ENCODE assay signal across 13 mouse cellular contexts in genomic region chr13:63250441-63250980, GRCm38 (mm10).
DNase-seq lines count a peak whose midpoint lies in the region; ATAC-seq and TF ChIP-seq lines count a peak whose summit lies in the region.
"Had no signal": no experiment of that assay in that cellular context is flagged by ENCODE, and none has a peak within 500 bp of the region (broad histone marks: within the 10 kb centered on the region; RNA-seq: fewer than 3 reads in every experiment).

No protein-coding gene starts in this region.

- no peak overlapping the region for H3K9ac ChIP-seq in intestine, embryonic 16.5 days (ENCODE audit: low read depth, low read length)
- H3K9ac ChIP-seq: liver, embryonic 12.5 days had no signal

- H3K27ac ChIP-seq in kidney, adult 2 months (ENCODE audit: insufficient read depth, low read depth, low read length) = peak overlapping the region; percentile 84
- 0 out of 2 replicates have a peak overlapping the region, but pooled peaks have one; percentile 71 for H3K27ac ChIP-seq in intestine, embryonic 16.5 days (ENCODE audit: low read length)
- H3K27ac ChIP-seq: liver, embryonic 12.5 days had no signal

- H3K9me3 ChIP-seq in intestine, embryonic 16.5 days (ENCODE audit: control insufficient read depth, low read length) = no peaks in the 10 kb centered on the region
- H3K9me3 ChIP-seq: hindbrain, embryonic 10.5 days; liver, embryonic 12.5 days; megakaryocyte, embryonic 14.5 days had no signal

- H3K4me3 ChIP-seq in kidney, adult 2 months (ENCODE audit: insufficient read depth, low read depth, low read length) = no peak overlapping the region
- H3K4me3 ChIP-seq in C2C12 (ENCODE audit: insufficient read depth, poor library complexity, severe bottlenecking) = no peak overlapping the region
- no peak overlapping the region for H3K4me3 ChIP-seq in intestine, embryonic 16.5 days (ENCODE audit: low read length)
- H3K4me3 ChIP-seq: hindbrain, embryonic 10.5 days; liver, embryonic 12.5 days had no signal

- 63% methylated on average over 8 of the region's 8 CpGs for WGBS in kidney, adult 2 months
- WGBS in intestine, embryonic 16.5 days = 86% methylated on average over 8 of the region's 8 CpGs

- no peak for ATAC-seq in intestine, embryonic 16.5 days
- ATAC-seq in megakaryocyte-erythroid progenitor cell, adult 5-6 weeks (replicated peaks; ENCODE audit: low FRiP score, low TSS enrichment, poor library complexity, severe bottlenecking) = no peak
- ATAC-seq: liver, embryonic 12.5 days had no signal

- DNase-seq in kidney, adult 2 months = no peak
- DNase-seq in kidney, adult 11 months = no peak
- DNase-seq in MN1 (ENCODE audit: low spot score) = peak; percentile 28
- DNase-seq in urinary bladder, postnatal 36 days (ENCODE audit: low spot score in 2 of 2) = no peak
- DNase-seq: cerebellum, adult 8-10 months; layer of hippocampus, postnatal 36 days; spleen, adult 18-20 months had no signal

- peaks cover 92% of the 10 kb centered on the region for H3K79me3 ChIP-seq in C2C12 (ENCODE audit: low read depth)

- H3K36me3 ChIP-seq in kidney, adult 2 months (ENCODE audit: control insufficient read depth, insufficient read depth, low read length) = peaks cover 1% of the 10 kb centered on the region; the same call in 1 of the 2 replicates
- H3K36me3 ChIP-seq in C2C12 (ENCODE audit: control insufficient read depth, insufficient read depth) = peaks cover 60% of the 10 kb centered on the region
- 0 out of 2 replicates have a peak, but pooled peaks cover 5% of the 10 kb centered on the region for H3K36me3 ChIP-seq in intestine, embryonic 16.5 days (ENCODE audit: control insufficient read depth, insufficient read depth, low read length)
- H3K36me3 ChIP-seq: hindbrain, embryonic 10.5 days; liver, embryonic 12.5 days had no signal

- TF ChIP-seq POLR2A in kidney, adult 2 months (IDR thresholded peaks at IDR 0.05; ENCODE audit: low read depth, low read length) = no peak

- no peak overlapping the region for H3K4me2 ChIP-seq in intestine, embryonic 16.5 days (ENCODE audit: low read depth, low read length)
- H3K4me2 ChIP-seq: liver, embryonic 12.5 days had no signal

- H3K27me3 ChIP-seq in kidney, adult 2 months (replicated peaks; ENCODE audit: control insufficient read depth, insufficient read depth, low read length) = no peaks in the 10 kb centered on the region
- no peaks in the 10 kb centered on the region for H3K27me3 ChIP-seq in C2C12 (ENCODE audit: control insufficient read depth, insufficient read depth, insufficient read length)
- H3K27me3 ChIP-seq in intestine, embryonic 16.5 days (replicated peaks; ENCODE audit: control insufficient read depth, insufficient read depth, low read length) = no peaks in the 10 kb centered on the region
- H3K27me3 ChIP-seq: liver, embryonic 12.5 days had no signal

- no peak overlapping the region for H3ac ChIP-seq in C2C12 (ENCODE audit: control insufficient read depth, insufficient read length, low read depth)

- no peak for TF ChIP-seq CTCF in kidney, adult 2 months (conservative IDR thresholded peaks at IDR 0.05; ENCODE audit: insufficient read depth, insufficient read length, low read depth, low read length)
- no peak for TF ChIP-seq CTCF in C2C12 (IDR thresholded peaks at IDR 0.05; ENCODE audit: control insufficient read depth, insufficient read depth, insufficient read length)

- H3K79me2 ChIP-seq in C2C12 (ENCODE audit: control insufficient read depth, insufficient read depth) = peaks cover 100% of the 10 kb centered on the region

- peaks cover 63% of the 10 kb centered on the region for H3K4me1 ChIP-seq in kidney, adult 2 months (ENCODE audit: control insufficient read depth, insufficient read depth, low read length)
- H3K4me1 ChIP-seq in intestine, embryonic 16.5 days (ENCODE audit: control insufficient read depth, insufficient read depth, low read length) = peaks cover 40% of the 10 kb centered on the region

TF ChIP-seq in C2C12, 6 proteins besides CTCF, POLR2A, EP300 and RAD21:
- TF ChIP-seq CEBPB (IDR thresholded peaks at IDR 0.05; ENCODE audit: low read depth) (peak; percentile 71), FOSL1 (IDR thresholded peaks at IDR 0.05; ENCODE audit: insufficient read depth, low read length, poor library complexity, severe bottlenecking) (no peak)
TF ChIP-seq in C2C12: peak in this region for 1.
